Mouse (Mus musculus) midbrain, embryonic 14.5 days (tissue): Measurements from ENCODE around the gene Irgc1. TPM values are rescaled to one million over a fixed set of nuclear protein-coding genes. Genes with fewer than 3 reads are reported as not detected.

Source experiments
- ATAC-seq: fragments of 200-750 bp; cut with Nextera tagmentation; 2 replicates; pipeline ENCODE4 v1.8.0; 2017; ENCODE audit warnings: moderate number of reproducible peaks, moderate library complexity; ENCODE audit not compliant: low FRiP score, low TSS enrichment
- DNase-seq: peaks from one replicate; pipeline ENCODE4 v3.0.0-alpha.2; 2015
- H3K27ac ChIP-seq: fragments of 300-500 bp; sonication (generic); replicated peaks from 2 replicates; pipeline ENCODE4 v1.5.1; 2014; ENCODE audit warnings: mild to moderate bottlenecking, low read depth, low read length, moderate library complexity
- H3K27me3 ChIP-seq: fragments of 300-500 bp; sonication (generic); 2 replicates; pipeline ENCODE4 v1.6.1; 2014; ENCODE audit warnings: low read length, control low read depth, mixed read lengths; ENCODE audit not compliant: control insufficient read depth, insufficient read depth
- H3K36me3 ChIP-seq: fragments of 300-500 bp; sonication (generic); 2 replicates; pipeline ENCODE4 v1.6.1; 2014; ENCODE audit warnings: low read length, control low read depth; ENCODE audit not compliant: control insufficient read depth, insufficient read depth
- H3K4me1 ChIP-seq: fragments of 300-500 bp; sonication (generic); 2 replicates; pipeline ENCODE4 v1.6.1; 2014; ENCODE audit warnings: mild to moderate bottlenecking, antibody characterized with exemption, low read length, control low read depth; ENCODE audit not compliant: control insufficient read depth, insufficient read depth
- H3K4me2 ChIP-seq: fragments of 300-500 bp; sonication (generic); 2 replicates; pipeline ENCODE4 v1.6.1; 2014; ENCODE audit warnings: mild to moderate bottlenecking, low read length, moderate library complexity
- H3K4me3 ChIP-seq: fragments of 300-500 bp; sonication (generic); replicated peaks from 2 replicates; pipeline ENCODE4 v1.5.1; 2014; ENCODE audit warnings: low read depth, low read length
- H3K9ac ChIP-seq: fragments of 300-500 bp; sonication (generic); replicated peaks from 2 replicates; pipeline ENCODE4 v1.6.1; 2014; ENCODE audit warnings: mild to moderate bottlenecking, low read length, moderate library complexity
- H3K9me3 ChIP-seq: fragments of 300-500 bp; sonication (generic); 2 replicates; pipeline ENCODE4 v1.6.1; 2016; ENCODE audit warnings: low read length, control low read depth, mixed read lengths; ENCODE audit not compliant: control insufficient read depth
- WGBS: fragments of 180-500 bp; shearing (Covaris S2); extraction: QIAGEN DNeasy Blood & Tissue Kit; methylation state at CpG from one replicate; pipeline ENCODE4 v1.1.7; 2014; 5-methylcytosine and 5-hydroxymethylcytosine counted together
- polyA plus RNA-seq: library from polyadenylated mRNA; unstranded; fragments of >200 nt; fragmentation: Nextera tagmentation; extraction: Ambion mirVana; gene quantifications from 2 replicates; pipeline ENCODE4 v1.2.1, GENCODE M21; 2014

The Irgc1 gene
- polyA plus RNA-seq, 1 experiment from 2014 or later: not detected

DNA sequence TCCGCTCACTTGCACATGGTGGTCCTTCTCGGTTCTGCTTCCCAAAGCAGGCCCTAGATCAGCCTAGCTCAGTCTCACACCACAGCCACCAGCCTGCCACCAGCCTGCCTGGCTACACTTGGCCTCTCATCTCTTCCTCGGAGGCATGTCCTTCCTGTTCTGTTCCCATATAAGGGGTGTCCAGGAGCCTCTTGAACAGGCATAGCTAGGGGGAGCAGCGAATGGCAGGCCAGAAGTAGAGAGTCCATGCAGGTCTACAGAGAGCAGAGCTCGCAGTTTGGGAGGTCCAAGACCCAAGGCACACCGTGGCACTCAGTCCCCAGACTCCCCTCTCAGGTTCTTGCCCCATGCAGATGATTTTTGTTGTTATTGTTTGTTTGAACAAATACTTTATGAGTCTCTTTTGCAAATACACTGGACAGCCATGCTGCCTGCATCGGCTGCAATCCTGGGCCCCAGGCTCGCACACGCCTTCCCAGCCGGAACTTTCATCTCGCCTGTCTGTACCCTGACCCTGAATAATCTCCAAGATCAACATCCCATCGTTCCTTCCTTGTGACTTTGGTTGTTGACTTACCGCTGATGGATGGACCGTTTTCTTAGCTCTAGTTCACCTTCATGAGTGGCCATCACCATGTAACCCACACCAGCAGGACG, 28.9 kb downstream of the Irgc1 start:
- DNase-seq (no peak), ATAC-seq (no peak)
- H3K27me3 ChIP-seq: no peaks in the 10 kb centered on the region
- H3K27ac ChIP-seq: no peak overlapping the region
- no peak overlapping the region for H3K4me2 ChIP-seq
- H3K4me1 ChIP-seq: peaks cover 15% of the 10 kb centered on the region; the same call in 1 of the 2 replicates
- no peaks in the 10 kb centered on the region for H3K9me3 ChIP-seq
- no peak overlapping the region for H3K4me3 ChIP-seq
- peaks cover 25% of the 10 kb centered on the region for H3K36me3 ChIP-seq
- WGBS: 94% methylated on average over 15 of the region's 15 CpGs
- H3K9ac ChIP-seq: no peak overlapping the region

DNA sequence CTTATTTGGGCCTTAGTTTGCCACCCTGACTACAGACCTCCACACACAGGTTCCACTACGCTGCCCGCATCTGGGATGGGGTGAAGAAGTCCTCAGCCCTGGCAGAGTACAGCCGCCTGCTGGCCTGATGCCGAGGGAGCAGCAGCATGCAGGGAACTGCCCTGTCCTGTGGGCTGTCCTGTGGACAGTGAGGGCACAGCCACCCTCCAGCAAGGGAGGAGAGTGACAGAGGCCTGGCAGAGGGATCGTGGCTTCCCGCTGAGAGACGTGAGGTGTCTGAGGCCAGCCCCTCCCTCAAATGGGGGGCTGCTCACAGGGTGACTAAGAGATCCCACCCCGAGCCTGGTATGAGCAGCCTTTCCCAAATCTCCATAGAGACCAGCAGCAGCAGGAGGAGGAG, 29.8 kb downstream of the Irgc1 start:
- H3K27me3 ChIP-seq: no peaks in the 10 kb centered on the region
- H3K9me3 ChIP-seq: no peaks in the 10 kb centered on the region
- H3K27ac ChIP-seq: no peak overlapping the region
- WGBS: 44% methylated on average over 8 of the region's 8 CpGs
- ATAC-seq (no peak; the same call in 1 of the 2 replicates), DNase-seq (peak; percentile 8)
- H3K4me2 ChIP-seq: no peak overlapping the region
- no peak overlapping the region for H3K4me3 ChIP-seq
- H3K36me3 ChIP-seq: peaks cover 25% of the 10 kb centered on the region
- no peak overlapping the region for H3K9ac ChIP-seq
- peaks cover 15% of the 10 kb centered on the region; the same call in 1 of the 2 replicates for H3K4me1 ChIP-seq

DNA sequence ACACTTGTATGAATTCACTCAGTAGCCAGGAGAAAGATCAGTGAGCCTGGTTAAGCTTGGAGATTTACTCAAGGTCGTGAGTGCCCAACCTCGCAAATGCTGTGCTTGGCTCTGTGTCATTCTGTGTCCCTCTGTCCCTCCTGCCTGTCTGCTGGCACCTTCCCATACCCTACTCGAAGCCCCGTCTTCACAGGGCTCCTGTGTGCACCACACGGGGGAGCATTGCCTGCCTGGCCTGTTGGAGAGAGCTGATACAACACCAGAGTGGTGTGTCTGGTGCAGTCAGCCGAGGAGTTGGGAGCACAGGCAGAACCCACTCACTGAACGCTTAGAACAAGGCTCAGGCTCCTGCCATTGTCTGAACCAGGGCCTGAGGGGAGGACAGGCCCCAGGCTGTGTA, 30.4 kb downstream of the Irgc1 start:
- DNase-seq (peak; percentile 30), ATAC-seq (no peak)
- H3K27ac ChIP-seq: no peak overlapping the region
- no peak overlapping the region; the same call in 1 of the 2 replicates for H3K9ac ChIP-seq
- H3K4me3 ChIP-seq: no peak overlapping the region
- no peaks in the 10 kb centered on the region for H3K9me3 ChIP-seq
- H3K4me2 ChIP-seq: no peak overlapping the region
- peaks cover 26% of the 10 kb centered on the region for H3K36me3 ChIP-seq
- peaks cover 15% of the 10 kb centered on the region; the same call in 1 of the 2 replicates for H3K4me1 ChIP-seq
- 49% methylated on average over 7 of the region's 7 CpGs for WGBS
- H3K27me3 ChIP-seq: no peaks in the 10 kb centered on the region

DNA sequence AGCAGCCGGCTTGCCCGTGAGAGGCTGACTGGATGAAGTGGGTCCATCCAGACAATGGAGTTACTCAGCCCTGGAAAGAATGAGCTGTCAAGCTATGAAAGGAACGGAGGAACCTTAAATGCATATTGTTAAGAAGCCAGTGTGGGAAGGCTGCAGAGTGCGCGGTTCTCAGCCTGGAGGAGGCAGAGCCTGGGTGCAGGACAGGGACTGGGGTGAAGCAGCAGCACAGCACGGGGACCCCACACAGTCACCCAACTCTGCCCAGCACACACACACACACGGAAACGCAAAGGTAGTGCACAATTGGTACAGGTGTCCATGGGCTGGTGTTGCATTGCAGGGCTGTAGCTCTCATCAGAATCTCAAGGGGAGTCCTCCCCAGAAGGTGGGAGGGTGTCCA, 32.5 kb downstream of the Irgc1 start:
- Histone ChIP-seq H3K4me1 (peaks cover 15% of the 10 kb centered on the region; the same call in 1 of the 2 replicates), H3K9ac (no peak overlapping the region; the same call in 1 of the 2 replicates), H3K4me3 (no peak overlapping the region), H3K9me3 (no peaks in the 10 kb centered on the region), H3K4me2 (no peak overlapping the region), H3K36me3 (peaks cover 33% of the 10 kb centered on the region), H3K27ac (no peak overlapping the region), H3K27me3 (no peaks in the 10 kb centered on the region)
- DNase-seq (no peak), ATAC-seq (no peak)
- WGBS: 18% methylated on average over 8 of the region's 8 CpGs

DNA sequence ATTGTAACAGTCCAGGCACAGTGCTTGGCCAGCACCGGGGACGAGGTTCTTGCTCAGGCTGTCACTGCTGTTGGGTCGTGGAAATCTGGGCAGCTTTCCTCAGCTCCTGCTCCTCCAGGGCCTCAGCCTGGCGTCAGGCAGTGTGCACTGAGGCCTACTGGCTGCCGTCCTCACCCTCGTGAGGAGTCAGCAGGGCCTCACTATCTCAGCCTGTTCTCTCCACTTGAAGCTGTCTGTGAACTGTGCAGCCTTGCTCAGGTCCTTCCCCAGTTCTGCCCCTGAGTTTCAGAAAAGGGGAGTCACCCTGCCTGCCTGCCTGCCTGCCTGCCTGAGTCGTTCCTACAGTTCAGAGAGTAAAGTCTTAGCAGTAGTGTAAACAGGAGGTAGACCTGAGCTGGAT, 36.8 kb downstream of the Irgc1 start:
- DNase-seq (no peak), ATAC-seq (no peak)
- H3K27me3 ChIP-seq: no peaks in the 10 kb centered on the region
- H3K36me3 ChIP-seq: 0 out of 2 replicates have a peak, but pooled peaks cover 11% of the 10 kb centered on the region
- H3K27ac ChIP-seq: no peak overlapping the region
- no peak overlapping the region for H3K4me2 ChIP-seq
- no peak overlapping the region for H3K4me3 ChIP-seq
- no peaks in the 10 kb centered on the region for H3K9me3 ChIP-seq
- H3K9ac ChIP-seq: no peak overlapping the region
- H3K4me1 ChIP-seq: peaks cover 11% of the 10 kb centered on the region; the same call in 1 of the 2 replicates
- 86% methylated on average over 7 of the region's 7 CpGs for WGBS

DNA sequence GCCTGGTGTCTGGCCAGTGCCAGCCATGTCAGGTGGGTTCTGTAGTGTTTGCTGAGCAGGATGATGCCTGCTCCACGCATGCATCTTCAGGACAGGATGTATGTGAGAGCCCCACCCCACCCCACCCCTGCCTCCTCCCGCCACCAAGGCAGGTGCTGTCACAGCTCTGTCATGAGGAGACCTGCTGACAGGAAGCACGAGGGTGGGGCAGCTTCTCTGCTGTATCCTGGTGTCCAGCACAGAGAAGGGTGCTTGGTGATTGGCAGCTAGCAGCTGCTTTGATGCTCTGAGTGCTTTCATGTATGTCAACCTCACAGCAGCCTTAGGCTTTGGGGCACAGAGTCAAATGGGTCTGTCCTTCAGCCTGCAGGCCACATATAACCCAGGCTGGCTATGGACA, 38.5 kb downstream of the Irgc1 start:
- no peak for ATAC-seq
- no peak for DNase-seq

DNA sequence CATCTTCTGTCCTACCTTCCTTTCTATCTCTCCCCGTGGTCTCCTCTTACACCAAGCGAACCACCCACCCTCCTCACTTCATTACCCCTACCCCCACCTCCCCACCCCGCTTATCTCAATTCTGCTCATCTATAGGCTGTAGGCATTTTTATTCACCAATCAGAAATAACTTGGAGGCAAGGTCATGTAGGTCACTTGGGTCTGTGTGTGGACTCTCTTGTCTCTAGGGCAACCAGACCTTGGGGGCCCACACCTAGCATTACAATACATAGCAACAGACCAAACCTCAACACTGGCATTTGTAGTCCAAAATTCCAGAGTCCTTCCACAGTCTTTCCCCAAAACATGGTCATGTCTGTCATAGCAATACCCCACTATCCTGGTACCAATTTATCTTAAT, 41.3 kb downstream of the Irgc1 start:
- Histone ChIP-seq H3K27ac (no peak overlapping the region), H3K27me3 (no peaks in the 10 kb centered on the region), H3K9me3 (no peaks in the 10 kb centered on the region), H3K36me3 (peaks cover 28% of the 10 kb centered on the region), H3K9ac (no peak overlapping the region), H3K4me1 (no peaks in the 10 kb centered on the region), H3K4me3 (no peak overlapping the region), H3K4me2 (no peak overlapping the region)
- DNase-seq: no peak
- ATAC-seq: no peak
- WGBS: 84% methylated on average over 3 of the region's 3 CpGs

More for the DNA sequence above, 38.5 kb downstream of the Irgc1 start:
- no peaks in the 10 kb centered on the region for H3K9me3 ChIP-seq
- 88% methylated on average over 3 of the region's 3 CpGs for WGBS
- no peaks in the 10 kb centered on the region for H3K4me1 ChIP-seq
- no peak overlapping the region for H3K9ac ChIP-seq
- H3K27me3 ChIP-seq: no peaks in the 10 kb centered on the region
- H3K4me2 ChIP-seq: no peak overlapping the region
- 0 out of 2 replicates have a peak, but pooled peaks cover 16% of the 10 kb centered on the region for H3K36me3 ChIP-seq
- no peak overlapping the region for H3K4me3 ChIP-seq
- H3K27ac ChIP-seq: no peak overlapping the region

DNA sequence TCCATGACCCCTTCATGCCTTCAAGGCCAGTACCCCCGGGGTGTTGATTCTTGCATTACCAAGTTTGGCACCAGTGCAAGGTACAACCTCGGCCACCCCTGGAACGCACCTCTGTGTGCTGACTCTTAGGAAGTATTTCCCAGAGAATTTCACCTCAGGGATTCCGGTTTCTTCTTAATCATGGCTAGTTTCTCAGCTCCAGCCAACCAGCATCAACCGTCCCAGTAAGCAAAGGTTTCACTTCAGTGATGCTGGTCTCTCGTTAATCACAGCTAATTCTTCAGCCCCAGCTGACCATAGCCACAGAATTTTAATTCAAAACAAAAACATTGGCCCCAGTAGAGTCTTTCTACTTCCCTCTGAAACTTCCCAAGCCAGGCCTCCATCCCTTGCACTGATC, 42.0 kb downstream of the Irgc1 start:
- Histone ChIP-seq H3K36me3 (peaks cover 33% of the 10 kb centered on the region), H3K27ac (no peak overlapping the region), H3K9ac (no peak overlapping the region), H3K4me3 (no peak overlapping the region), H3K27me3 (no peaks in the 10 kb centered on the region), H3K9me3 (no peaks in the 10 kb centered on the region), H3K4me2 (no peak overlapping the region), H3K4me1 (no peaks in the 10 kb centered on the region)
- ATAC-seq (no peak), DNase-seq (no peak)
- WGBS: 94% methylated on average over 6 of the region's 6 CpGs

DNA sequence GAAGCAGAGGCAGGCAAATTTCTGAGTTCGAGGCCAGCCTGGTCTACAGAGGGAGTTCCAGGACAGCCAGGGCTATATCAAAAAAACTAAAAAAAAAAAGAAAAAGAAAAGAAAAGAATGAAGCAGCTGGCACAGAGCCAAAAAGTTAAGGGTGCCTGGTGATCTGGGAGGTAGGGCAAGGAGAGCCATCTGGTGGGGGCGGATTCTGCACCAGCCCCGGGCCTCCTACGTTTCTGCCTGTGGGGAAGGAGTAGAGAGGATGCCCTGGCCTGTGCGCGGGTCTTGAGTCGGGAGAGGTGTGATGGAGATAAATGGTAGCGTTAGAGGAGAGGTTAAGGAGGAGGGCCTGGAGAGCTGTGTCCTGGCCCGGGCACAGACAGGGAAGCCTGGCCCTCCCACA, 43.9 kb downstream of the Irgc1 start:
- ATAC-seq (no peak), DNase-seq (no peak)
- Histone ChIP-seq H3K4me1 (no peaks in the 10 kb centered on the region), H3K9ac (no peak overlapping the region), H3K9me3 (no peaks in the 10 kb centered on the region), H3K27me3 (no peaks in the 10 kb centered on the region), H3K4me2 (no peak overlapping the region), H3K4me3 (no peak overlapping the region), H3K36me3 (peaks cover 50% of the 10 kb centered on the region), H3K27ac (no peak overlapping the region)
- 97% methylated on average over 9 of the region's 9 CpGs for WGBS
